Mouse (Mus musculus): ENCODE data around the gene Hypk.

The Hypk gene

DNA sequence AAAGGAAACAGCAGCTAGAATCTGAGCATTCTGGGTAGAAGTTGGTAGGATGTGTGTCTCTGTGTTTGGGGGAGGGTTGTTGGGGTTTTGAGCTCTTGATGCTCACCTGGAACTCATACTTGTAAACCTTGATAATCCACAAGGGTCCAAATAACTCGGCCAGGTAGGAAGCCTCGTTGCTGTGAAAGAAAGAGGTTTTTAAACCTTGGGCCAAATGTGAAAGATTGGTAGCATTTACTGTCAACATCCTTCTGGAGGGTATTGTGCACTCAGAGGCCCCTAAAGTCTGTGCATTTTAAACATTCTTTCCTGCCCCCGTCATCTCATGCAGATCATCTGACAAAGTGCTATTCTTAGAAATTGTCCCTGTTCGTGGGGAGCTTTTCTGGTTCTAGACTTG, at the start of gene Hypk:
Gene Hypk (plus strand): TSS at position 301 of the 400 bp plus-strand sequence.
- DNase-seq (ENCODE audit: low spot score) = no peak

DNA sequence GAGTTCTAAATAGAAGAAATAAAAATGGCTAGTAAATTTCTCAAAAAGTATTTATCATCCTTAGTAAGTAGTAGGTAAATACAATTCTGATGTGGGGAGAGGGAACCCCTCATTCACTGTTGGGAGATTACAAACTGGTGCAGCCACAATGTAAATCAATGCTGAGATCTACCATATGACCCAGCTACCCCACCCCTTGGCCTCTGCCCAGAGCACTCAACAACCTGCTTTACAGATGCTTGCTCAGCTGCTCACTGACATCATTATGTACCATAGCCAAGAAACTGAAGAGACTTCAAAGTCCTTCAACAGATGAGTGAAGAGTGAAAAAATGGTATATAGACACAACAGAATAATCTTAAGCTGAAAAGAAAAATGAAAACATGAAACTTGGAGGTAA, 49.8 kb upstream of the Hypk start:
- no peak for DNase-seq (ENCODE audit: low spot score)

DNA sequence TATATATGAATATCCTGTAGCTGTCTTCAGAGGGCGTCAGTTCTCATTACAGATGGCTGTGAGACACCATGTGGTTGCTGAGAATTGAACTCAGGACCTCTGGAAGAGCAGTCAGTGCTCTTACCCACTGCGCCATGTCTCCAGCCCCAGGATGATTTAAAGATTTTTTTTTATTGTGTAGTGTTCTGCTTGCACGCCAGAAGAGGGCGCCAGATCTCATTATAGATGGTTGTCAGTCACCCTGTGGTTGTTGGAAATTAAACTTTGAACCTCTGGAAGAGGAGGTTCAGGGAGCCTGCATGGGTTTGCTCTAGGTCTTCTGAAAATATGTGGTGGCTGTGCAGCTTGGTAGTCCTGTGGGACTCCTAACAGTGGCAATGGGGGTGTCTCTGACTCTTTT, 44.9 kb upstream of the Hypk start:
- no peak for DNase-seq (ENCODE audit: low spot score)

DNA sequence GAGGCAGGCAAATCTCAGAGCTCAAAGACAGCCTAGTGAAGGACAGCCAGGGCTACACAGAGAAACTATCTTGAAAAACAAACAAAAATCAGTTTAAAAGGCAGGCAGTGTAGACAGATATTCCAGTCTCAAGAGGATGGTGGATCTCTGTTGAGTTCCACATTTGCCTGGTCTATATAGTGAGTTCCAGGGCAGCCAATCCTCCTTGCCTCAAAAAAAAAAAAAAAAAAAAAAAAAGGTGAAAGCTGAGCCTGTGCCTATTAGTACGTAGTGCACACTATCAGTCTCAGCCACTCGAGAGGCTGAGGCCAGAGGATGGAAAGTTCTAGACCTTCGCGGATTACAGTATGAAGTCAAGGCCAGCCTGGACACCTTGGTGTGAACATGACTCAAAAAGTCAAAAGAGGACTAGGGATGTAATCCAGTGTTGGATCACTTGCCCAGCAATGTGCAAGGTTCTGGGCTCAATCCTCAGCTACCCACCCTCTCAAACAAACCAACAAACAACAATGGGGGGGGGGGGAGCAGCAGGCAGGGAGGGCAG, 40.2 kb upstream of the Hypk start:
- no peak for DNase-seq (ENCODE audit: low spot score)

DNA sequence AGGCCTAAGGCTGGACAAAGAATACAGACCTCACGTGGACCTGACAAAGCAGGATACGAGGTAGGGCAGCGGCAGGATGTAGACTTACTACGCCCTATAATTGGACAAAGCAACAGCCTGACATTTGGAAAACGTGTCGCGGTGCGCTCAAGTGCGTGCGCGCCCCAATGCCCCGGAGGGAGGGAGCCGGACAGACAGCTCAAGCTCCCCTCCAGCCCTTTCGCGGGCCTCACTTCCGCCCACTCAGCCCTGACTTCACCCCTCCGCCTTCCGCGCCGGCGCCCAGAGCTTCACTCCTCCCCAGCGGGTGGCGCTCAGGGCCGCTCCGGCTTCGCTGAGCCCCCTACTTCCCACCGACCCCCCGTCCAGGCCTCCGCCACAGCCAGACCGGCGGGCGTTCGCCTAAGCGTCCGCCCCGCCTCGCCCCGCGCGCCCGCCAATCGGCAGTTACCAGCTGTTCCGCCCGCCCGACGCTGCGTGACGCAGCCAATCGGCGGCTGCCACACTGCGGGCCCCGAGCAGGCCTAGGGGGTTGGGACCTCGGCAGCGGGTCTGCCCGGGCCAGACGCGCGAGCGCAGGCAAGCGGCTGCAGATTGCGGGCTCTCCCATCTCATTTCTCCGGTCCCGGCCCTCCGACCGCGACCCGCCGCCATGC, 39.6 kb upstream of the Hypk start, which contains the start of the genes Pdia3 and Catsper2:
Gene Pdia3 (plus strand): TSS at position 389 of the 656 bp plus-strand sequence.
Gene Catsper2 (minus strand): TSS at position 406 of the 656 bp plus-strand sequence.
- DNase-seq (ENCODE audit: low spot score) = peak; percentile 76

DNA sequence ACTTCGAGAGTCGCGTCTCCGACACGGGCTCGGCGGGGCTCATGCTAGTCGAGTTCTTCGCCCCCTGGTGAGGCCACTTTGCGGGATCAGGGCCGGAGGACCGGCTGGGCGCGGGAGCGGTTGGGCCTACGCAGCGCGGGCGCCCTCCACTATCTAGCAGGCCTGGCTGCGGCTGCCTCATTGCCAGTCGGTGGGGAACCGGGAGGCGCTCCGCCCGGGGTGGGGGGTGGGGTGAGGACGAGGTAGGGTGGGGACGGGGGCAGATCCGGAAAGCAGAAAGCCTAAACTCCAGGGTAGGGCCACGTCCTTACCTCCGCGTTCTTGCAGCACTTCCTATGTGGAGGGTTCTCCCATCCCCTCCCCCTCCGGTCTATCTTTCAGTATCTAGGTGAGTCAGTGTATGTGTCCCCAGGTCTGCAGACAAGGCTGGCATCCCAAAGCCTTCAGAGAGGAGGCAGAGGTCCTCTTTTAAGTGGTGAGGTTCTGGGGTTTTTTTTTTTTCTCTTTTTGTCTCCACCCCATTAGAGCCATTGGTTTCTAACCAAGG, 38.9 kb upstream of the Hypk start:
- DNase-seq (ENCODE audit: low spot score) = no peak

DNA sequence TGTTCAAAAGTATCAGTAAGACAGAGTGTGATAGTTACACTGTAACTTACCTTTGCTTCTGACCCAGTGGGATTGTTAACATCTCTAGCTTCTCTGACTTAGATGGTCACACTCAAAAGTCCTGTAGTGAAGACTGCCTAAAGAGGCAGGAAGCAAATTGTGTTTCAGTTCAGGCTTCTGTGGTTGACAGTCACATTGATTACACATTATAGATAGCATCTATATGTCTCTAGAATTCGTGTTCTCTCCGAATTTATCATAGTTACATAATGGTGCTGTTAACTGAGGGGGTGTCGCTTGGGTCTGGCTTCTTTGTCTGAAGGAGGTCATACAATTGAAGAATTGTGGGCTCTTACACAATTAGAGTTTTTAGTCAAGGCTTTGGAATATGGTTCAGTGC, 38.0 kb upstream of the Hypk start:
- no peak for DNase-seq (ENCODE audit: low spot score)

DNA sequence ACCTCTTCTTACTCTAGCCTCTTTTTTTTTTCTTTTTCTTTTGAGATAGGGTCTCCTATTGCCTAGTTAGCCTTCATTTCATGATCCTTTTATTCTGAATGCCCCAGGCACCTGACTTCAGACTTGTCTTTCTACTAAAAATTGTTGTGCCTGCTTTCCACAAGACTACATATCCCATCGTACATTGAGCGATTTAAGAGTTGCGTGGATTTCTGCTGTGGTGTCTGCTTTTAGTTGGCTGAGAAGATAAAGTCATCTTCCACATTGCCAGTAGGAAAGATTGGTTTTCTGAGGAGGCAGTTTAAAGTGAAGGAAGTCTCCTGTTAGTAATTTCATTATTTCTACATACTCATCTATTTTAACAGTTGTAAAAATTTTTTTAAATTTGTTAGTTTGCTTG, 37.5 kb upstream of the Hypk start:
- no peak for DNase-seq (ENCODE audit: low spot score)

DNA sequence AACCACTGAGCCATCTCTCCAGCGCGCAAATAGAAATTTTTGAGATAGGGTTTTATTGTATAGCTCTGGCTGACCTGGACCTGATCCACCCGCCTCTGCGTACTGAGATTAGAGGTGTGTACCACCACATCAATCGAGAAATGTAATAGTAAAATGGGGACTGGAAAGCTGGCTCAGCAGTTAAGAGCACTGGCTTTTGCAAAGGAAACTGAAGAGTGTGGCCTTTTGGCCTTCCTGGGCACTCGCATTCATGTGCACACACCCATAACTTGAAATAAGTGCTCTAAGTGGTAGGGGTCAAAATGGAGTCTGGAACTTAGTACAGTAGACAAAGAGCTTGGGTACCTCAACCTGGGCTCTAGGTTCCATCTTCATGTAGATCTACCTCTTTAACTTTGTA, 36.7 kb upstream of the Hypk start:
- DNase-seq (ENCODE audit: low spot score) = no peak

DNA sequence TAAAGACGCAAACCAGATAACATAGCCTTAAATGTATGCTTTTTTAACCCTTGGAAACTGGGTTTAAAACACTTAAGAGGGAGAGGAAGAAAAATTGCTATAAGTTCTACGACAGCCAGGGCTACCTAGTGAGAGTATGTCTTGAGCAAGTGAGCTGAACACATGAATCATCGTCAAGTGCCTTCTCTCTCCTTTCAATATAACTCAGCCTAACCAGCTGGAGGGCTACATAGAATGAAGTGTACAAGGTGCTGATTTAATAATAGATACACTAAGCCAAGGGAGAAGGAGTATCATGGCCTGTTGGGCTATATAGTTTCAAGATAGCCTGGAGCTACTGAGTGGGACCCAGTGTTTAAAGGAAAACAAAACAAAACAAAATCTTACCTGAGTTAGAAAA, 34.6 kb upstream of the Hypk start:
- no peak for DNase-seq (ENCODE audit: low spot score)

DNA sequence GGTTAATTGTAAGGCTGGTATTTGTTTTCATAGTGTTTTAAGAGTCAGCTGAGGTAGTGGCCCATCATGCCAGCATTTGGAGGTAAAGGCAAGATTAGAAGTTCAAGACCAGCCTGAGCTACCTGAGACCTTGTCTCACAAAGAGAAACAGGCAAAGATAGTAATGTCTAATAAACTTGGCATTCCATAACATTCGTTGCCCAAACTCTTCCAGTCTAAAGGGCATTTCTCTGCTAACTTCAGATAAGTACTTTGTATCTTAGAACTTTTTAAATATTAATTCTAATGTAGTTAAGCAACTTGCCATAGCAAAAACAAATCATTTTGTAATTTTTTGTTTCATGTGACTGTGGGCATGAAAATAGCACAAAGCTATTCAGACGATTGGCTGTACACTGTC, 29.9 kb upstream of the Hypk start:
- DNase-seq (ENCODE audit: low spot score) = no peak

DNA sequence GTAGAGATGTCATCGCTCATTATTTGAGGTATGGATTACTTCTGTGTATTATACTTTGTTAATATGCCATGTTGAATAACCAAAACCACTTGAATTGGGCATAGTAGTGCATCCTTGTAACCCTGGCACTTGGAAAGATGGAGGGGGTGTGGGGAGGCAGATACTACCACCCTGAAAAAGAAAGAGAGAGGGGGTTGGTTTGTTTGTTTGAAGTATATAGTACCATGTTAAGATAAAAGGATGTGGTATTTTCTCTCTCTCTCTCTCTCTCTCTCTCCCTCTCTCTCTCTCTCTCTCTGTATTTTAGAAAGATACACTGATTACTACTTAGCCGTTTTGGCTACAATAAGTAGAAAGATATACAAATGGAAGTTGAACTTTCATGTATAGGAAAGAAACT, 27.2 kb upstream of the Hypk start:
- DNase-seq (ENCODE audit: low spot score) = no peak

DNA sequence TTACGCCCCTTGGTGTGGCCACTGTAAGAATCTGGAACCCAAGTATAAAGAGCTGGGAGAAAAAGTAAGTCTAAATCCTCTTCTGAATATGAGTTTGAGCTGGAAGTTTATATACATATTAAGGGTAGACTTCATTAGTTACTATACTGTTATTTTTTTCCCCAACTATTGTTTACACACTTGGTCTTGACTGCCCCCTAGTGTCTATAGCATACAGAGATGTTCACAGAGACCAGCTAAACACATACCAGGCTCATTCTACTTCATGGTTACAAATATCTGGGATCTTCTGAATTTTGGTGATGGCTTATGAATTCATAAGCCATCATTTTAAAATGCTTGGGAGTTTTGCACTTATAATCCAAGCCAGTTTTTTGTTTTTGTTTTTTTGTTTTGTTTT, 18.2 kb upstream of the Hypk start:
- DNase-seq (ENCODE audit: low spot score) = no peak

DNA sequence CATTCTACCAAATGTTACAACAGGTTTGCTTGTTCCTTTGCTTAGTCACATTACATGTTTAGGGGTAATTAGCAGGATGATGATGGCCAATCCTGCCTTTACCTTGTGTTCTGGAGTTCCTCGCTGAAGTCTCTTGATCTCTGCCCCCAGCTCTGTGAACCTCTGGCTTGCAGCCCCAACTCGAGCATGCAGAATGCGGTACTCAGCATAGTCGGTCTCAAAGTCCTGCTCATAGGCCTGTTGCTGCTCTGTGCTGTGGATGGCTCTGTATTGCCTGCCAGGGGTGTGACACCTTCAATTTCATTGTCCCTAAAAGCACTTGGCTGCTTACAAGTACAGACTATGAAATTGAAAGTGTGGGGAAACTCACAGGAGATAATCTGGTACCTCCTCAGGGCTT, 13.3 kb upstream of the Hypk start:
- DNase-seq (ENCODE audit: low spot score) = no peak

DNA sequence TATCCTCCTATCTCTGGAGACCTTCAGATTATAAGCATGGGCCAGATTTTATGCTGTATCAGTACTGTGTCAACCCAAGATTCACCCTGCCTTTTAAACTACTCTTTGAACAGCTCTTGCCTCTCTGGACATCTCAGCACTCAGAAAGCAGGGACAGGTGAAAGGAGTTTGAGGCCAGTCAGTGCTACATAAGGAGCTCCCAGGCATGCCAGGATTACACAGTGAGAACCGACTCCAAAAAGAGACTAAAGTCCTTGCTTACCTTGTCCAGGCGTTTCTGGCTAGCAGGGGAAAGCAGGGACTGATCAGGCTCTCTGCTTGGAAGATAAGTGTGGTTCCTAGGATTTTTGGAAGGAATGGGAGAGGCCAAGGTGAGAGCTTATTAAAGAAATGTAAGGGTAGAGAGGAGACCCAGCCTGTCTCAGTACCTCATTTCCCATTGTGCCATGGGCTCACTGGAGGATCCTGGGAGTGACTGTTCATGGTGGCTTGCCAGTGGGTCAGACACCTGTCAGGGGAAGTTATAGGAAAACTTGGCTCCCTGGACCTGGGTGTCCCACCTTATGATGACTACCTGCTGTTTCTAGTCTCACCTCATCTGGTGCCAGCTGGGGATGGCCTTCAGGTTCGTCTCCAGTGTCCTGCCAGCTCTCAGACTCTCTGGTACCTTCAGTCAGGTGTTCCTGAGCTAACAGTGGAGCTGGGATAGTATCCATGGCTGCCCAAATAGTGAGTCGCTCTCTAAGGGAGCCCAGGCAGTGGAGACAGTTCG, 12.1 kb upstream of the Hypk start:
- DNase-seq (ENCODE audit: low spot score) = no peak

DNA sequence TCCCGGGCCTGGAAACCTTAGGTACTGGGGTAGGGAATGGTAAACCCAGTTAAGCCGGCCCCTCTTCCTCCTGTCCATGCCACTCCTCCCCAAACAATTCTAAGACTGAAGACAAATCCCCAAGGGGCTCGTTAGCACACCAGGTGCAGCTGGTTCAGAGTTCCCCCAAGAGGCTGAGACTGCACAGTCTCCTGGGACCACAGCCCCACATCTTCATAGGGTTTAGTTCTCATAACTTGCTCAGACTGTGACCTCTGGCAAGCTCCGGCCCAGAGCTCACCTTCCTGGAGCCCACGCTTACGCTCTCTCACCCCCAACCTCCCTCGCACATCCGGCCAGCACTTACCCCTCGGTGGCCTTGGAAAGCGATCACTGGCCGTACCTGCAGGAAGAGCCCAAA, 11.3 kb upstream of the Hypk start:
- DNase-seq (ENCODE audit: low spot score) = no peak

DNA sequence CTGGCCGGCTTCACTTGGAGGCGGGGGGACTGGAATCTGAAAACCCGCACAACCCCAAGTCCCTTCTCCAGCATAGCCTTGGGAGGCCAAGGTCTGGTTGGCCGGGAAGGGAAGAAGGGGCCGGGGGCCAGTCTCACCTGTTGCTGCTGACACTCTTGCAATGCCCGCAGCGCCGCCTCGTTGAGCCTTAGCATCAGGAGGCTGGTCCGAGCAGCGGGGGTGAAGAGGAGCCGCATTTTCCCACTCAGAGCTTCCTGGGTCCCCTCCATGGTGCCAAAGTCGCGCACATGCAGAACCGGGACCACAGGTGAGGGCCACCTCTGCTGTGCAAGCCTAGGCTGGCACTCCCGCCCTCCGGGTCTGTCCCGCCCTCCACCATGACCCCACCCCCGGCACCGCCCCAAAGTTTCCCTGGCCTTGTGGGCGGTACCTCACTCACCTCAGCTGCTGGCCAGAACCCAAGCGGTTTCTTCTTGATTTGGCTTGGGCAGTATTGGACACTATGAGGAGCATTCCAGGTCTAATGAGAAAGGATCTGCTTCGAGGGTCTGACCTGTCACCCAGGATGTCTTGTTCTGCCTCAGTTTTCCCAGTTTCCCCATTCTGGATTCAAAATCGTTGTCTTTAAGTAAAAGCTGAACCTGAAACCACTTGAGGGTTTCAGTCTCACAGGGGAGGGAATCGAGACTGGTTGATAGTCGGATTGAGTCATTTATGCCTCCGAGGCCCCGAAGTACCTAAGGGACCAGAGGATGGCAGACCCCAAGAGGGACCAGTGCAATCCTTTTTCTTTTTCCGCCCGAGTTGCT, 10.6 kb upstream of the Hypk start:
- no peak for DNase-seq (ENCODE audit: low spot score)

DNA sequence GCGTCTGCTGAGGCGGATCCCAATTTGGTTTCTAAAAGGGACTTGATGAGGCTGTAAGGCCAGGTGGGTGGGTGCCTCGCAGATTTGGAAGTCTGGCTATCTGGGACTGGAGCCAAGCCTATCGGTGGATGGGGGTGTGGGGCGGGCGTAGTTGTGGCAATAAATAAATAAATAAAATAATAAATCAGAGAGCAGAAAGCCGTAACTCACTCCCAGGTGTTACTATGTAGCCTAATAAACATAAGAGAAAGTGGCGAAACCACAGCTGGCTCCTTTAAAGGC, 10.1 kb upstream of the Hypk start:
- DNase-seq (ENCODE audit: low spot score) = no peak

DNA sequence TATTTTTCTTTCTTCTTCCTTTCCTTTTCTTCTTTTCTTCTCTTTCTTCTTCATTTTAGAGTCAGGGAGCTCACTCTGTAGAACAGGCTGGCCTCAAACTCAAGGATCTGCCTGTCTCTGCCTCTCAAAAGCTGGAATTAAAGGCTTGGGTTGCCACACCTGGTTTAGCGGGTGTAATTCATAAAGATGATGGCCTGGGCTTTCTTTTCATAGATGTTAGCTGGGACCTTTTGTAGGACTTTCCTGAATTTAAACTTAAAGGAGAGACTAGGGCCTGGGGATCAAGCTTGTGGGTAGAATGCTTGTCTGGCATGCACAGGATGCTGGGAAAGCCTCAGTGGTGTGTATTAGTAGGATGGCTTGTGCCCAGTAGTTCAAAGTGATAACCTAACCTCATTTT, 8.9 kb upstream of the Hypk start, which contains the start of gene Ell3:
Gene Ell3 (minus strand): TSS at position 101 of the 400 bp plus-strand sequence.
- no peak for DNase-seq (ENCODE audit: low spot score)

DNA sequence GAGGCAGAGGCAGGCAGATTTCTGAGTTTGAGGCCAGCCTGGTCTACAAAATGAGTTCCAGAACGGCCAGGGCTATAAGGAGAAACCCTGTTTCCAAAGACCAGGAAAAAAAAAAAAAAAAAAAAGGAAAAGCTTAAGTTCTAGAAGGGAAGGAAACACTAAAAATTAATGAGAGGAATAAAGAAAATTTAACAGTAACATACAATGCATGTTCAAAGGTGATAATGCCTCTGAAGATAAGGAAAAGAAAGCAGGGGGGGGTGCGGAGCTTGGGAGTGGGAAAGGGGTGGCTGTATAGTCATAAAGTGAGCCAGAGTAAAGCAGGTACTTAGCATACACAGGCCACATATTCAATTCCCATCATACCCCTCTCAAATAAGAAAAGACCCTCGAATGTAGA, 8.0 kb upstream of the Hypk start:
- DNase-seq (ENCODE audit: low spot score) = no peak

DNA sequence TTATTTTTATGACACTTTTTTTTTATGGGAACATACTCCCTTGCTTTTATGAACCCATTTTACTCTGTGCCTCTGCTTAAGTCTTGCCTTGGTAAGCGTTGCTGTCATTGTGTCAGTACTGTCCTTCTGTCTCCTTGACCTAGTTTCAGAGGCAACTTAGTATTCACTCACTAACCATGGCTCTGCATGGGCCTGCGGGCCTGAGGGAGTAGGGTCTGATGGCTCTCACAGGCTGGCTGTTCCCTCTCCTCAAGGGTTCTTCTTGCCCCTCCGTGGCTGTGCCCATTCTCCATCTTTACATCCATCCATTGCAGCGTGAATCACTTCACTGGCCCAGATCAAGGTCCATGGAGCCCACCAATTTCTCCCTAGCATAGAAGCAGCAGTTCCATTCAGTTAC, 6.6 kb upstream of the Hypk start:
- DNase-seq (ENCODE audit: low spot score) = no peak

DNA sequence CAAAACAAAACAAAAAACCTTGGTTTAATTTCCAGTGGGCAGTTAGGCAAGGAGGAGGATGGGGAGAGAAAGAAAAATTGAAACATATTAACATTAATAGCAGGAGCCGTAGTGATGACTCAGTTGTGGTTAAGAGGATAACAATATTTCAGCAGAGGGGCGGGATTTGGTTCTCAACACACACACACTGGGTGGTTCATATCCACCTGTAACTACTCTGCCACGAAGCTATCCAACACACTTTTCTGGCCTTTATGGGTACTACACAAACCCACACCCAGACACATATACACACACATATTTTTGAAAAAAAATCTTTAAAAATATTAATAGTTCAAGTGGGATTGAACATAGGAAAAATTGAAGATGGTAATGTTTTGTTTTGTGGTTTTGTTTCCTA, 6.1 kb upstream of the Hypk start:
- no peak for DNase-seq (ENCODE audit: low spot score)

DNA sequence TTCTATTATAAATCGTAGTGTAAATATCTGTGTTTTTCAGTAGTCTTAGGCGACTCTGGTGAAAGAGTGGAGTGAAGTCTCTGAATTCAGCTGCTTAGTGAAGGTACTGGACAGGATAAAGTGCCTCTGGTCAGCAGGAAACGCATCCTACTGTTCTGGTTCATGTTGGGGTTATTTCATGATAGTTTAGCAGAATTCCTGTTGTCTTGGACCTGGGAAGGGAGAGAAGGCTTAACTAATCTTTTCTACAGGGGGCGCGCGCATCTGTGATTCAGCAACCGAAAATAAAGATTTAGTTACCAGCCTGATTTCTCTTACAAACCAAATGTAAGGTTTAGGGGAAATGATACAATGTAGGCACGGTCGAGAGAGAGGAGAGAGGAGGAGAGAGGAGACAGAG, 5.0 kb upstream of the Hypk start:
- DNase-seq (ENCODE audit: low spot score) = no peak
